Mouse (Mus musculus) layer of hippocampus, adult 11-12 months (tissue): ENCODE results near the gene Lpar2.

Experiments used
- DNase-seq: peaks from one replicate; pipeline ENCODE4 v3.0.0; 2022; ENCODE audit warnings: low spot score

The Lpar2 gene

DNA sequence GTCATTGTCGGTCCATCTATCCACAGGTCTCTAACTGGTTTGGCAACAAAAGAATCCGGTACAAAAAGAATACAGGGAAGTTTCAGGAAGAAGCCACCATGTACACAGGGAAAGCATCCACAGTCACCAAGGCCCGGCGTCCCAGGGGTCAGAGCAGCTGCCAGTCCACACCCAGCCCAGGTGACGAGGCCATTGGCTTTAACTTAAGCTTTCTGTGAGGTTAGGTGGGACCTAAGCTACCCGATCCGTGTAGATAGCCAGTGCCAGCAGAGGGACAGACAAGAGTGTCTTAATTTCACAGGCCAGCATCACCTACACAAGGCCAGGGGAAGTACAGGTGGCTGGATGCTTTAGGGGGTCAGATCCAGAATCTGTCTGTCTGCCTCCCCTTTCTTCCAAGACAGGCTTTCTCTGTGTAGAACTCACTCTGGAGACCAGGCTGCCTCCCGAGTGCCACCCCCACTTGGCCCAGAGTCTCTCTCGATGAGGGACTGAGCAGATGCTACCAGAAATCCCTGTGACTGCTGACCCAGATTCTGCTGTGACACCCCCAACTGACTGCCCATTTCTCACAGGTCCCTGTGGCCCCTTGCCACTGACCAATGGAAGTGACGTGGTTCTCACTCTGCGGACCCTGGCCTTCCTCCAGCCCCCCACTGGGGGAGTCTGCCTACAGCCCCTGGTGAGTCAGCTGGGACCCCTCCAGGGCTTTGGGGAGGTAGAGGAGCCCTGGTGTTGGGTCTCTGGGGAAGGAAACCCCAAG, 48.0 kb downstream of the Lpar2 start:
- no peak for DNase-seq

DNA sequence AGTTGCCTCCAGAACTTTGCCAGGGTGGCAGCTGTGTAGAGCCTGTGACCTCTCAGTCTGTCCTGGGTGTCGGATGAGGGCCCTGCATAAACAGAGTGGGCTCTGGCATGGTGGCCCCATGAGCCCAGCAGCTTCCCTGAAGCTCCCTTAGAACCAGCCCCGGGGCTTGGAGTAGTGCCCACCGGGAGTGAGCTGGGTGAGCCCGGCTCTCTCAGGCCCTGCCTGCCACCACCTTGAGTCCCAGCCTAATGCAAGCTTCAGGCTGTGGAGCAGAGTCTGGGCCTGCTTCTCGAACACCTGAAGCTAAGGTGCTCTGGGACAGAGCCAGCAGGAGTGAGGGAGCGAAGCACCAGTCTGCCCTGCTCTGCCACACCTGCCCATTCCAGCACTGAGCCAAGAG, 48.7 kb downstream of the Lpar2 start:
- DNase-seq: no peak

DNA sequence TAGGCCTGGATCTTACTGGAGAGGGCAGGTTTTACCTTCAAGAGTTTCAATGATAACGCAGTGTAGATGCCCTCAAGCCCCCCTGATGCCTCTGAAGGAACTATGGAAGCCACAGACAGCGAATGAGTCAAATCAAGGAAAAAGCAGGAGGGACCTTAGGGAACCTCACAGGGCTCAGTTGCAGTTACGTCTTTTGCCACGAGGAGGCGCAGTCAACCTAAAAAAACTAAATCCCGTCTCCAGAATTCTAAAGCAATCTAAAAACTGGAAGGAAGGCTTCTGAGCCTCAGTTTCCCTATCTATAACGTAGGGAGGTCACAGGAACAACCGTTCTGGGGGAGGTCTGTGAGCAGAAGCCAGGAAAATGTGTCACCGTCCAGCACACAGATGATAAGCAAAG, 51.9 kb downstream of the Lpar2 start:
- peak; percentile 73 for DNase-seq

DNA sequence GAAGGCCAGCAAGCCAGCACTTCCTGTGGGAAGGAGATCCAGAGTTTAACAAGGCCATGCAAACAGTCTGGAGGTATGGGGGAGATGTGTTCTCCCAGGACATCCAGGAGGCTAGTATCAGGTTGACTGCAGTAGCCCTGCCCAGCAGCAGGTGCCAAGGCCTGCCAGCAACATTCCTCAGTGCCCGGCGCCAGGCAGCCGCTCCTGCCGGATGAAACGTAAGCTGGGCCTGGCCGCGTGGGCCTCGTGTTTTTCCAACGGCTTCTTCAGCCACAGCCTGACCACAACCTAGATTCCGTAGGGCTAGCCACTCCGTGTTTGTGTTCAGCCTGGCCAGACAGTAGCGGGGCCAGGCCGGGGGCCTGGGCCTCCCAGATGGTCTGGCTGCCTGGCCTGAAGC, 52.4 kb downstream of the Lpar2 start:
- no peak for DNase-seq

DNA sequence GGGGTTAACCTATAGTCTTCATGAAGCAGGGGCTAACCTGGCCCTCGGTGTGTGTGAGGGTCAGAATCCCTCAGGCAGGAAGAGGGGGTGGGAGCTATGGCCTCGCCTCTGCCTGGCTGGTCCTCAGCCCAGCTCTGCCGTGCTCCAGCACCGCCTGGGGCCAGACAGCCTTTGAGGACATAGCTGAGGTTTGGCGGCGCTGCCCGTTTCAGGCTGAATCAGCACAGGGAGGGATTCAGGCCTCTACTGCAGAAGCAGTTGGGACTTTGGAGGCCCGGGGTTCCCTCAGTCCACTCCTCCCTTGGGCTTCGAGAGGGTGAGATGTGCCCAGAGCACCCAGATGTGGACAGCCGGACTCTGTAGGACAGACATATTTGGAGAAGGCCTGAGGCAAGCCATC, 53.9 kb downstream of the Lpar2 start:
- no peak for DNase-seq

DNA sequence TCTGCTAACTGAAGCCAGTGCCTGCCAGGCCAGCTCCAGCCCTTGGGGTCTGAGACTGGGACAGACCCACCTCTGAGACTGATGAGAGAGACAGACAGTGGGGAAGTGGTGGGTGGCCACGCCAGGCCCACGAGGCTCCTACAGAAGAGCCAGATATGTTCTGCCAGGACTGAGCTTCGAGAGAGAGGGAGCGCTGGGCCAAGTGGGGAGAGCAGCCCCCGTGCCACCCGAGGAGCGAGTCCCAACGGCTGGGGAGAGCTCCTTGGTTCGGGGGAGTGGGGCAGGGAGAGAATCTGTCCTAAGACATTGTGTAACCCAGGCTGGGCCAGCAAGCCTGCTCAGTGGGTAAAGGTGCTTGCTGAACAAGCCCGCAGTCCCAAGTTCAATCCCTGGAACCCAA, 54.7 kb downstream of the Lpar2 start:
- no peak for DNase-seq

DNA sequence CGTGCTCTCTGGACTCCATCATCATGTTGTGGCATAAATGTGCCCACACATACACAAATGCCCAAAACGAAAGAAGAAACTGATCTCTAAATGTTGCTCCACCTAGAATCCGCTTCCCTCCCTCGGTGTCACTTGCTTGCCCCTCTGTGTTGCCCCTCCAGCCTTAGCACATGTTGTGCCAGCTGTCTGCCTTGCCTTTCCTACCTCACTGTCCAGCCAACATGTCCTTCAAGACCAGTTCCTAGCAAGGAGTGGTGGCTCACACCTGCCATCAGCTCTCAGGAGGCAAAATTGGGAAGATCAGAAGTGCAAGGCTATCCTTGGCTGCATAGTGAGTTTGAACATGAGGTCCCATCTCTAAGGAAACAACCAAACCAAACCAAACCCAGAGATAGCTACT, 55.2 kb downstream of the Lpar2 start:
- DNase-seq: no peak

DNA sequence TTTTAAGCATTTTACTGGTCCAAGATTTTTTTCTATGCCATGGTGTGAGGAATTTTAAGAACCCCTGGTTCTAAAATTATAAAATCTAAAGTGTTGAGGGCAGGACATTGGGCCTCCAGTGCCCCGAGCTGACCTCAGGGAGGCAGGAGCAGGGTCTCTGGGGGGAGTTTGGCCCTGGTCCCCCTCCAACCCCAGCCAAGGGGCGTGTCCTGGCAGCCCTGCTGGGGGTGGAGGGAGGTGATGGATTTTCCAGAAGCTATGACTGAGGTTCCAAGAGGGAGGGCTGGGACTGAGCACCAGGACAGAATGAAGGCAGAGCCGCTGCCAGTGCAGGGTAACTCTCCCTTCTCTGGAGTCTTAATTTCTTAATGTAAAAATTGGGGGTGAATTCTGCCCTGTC, 55.8 kb downstream of the Lpar2 start:
- DNase-seq: no peak

DNA sequence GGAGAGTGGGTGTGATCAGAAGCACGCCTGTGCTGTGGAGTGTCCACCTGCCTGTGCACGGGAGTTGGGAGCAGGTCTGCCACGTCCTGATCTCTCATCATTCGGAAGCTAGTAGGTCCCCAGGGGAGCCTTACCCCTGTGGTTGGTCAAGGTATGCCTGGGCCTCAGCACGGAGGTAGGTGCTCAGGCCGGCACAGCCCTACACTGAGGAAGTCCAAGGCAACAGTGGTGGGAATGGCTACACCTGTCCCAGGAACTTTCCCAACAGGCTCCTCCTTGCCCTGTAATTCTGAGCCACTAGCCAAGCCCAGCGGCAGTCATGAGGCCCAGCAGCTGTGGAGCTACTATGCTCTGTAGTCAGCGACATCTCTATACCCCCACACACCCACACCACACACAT, 57.4 kb downstream of the Lpar2 start:
- no peak for DNase-seq
